Mouse (Mus musculus): Measurements from ENCODE around the gene Capn3. TPM values are rescaled to one million over a fixed set of nuclear protein-coding genes. Genes with fewer than 3 reads are reported as not detected.

The Capn3 gene
- 10 to 100 TPM in 2 of 3 experiments, 1 to 10 TPM in 1; 2.8 to 42.7 (median 37.9) TPM for polyA plus RNA-seq (2017; shearing (Covaris generic))

GRCm38 (mm10) chr2:120455719-120456118, at the start of gene Capn3:
Gene Capn3 (plus strand): TSS chr2:120456019.
- ATAC-seq: no peak

- ATAC-seq: no peak
Measured at GRCm38 (mm10) chr2:120411096-120411628, 44.7 kb upstream of the Capn3 start.

- no peak for ATAC-seq
Measured at GRCm38 (mm10) chr2:120414113-120414512, 41.7 kb upstream of the Capn3 start.

- ATAC-seq: no peak
Measured at GRCm38 (mm10) chr2:120414738-120415414, 40.9 kb upstream of the Capn3 start.

GRCm38 (mm10) chr2:120424386-120424785, 31.4 kb upstream of the Capn3 start:
- no peak for ATAC-seq

- ATAC-seq: no peak
Measured at GRCm38 (mm10) chr2:120444486-120444885, 11.3 kb upstream of the Capn3 start.

- ATAC-seq: no peak
Measured at GRCm38 (mm10) chr2:120446373-120446772, 9.4 kb upstream of the Capn3 start.

DNA sequence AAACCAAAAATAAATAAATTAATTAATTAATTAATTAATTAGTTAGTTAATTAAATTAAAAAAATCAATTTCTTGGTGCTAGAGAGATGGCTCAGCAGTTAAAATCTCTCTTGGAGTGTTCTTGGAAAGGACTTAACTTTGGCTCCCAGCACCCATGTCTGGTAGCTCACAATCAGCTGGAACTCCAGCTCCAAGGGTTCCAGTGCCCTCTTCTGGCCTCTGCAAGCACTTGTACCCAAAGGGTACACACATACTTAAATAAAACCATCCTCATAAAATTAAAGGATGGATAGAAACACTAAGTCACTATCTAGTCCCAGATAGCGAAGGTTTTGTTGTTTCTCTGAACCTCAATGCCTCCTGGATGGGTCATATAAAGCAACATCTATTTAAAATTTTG, 8.5 kb upstream of the Capn3 start:
- no peak for ATAC-seq

- ATAC-seq: no peak
Measured at GRCm38 (mm10) chr2:120450724-120451123, 5.1 kb upstream of the Capn3 start.

GRCm38 (mm10) chr2:120452600-120452999, 3.2 kb upstream of the Capn3 start:
- no peak for ATAC-seq

DNA sequence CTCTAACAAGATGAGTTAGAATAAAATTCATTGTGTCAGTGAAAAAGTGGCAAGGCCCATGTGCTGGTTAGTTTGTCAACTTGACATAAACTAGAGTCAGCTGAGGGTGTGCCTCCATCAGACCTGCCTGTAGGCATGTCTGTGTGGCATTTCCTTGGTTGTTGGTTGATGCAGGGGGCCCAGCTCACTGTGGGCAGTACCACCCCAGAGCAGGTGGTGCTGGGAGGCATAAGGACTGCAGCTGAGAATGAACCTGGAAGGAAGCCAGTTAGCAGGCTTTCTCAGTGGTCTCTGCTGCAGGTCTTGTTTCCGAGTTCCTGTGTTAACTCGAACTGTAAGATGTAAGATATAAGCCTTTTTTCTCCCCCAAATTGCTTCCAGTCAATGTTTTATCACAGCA, 832 bp upstream of the Capn3 start:
- no peak for ATAC-seq

- no peak for ATAC-seq
Measured at GRCm38 (mm10) chr2:120460216-120460615, 4.4 kb downstream of the Capn3 start.

DNA sequence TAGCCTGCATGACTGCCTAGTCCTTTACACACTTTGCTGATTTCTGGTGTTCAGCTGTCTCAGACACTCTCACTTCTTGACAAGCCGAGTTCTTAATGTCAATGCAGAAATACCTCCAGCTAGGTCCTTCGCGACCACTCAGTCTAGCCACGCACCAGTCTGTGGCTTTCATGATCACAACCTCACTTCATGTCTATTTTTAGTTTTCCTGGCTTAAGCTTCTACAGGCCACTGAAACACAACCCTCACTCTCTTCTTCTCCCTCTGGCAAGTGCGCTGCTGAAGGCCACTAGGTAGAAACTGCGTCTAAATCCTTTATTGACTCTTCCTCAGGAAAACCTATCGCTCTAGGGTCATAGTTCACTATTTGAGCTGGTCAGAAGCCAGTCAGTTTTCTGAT, 7.5 kb downstream of the Capn3 start:
- no peak for ATAC-seq

GRCm38 (mm10) chr2:120464091-120464490, 8.3 kb downstream of the Capn3 start:
- ATAC-seq: no peak

GRCm38 (mm10) chr2:120464732-120465396, 9.0 kb downstream of the Capn3 start:
- ATAC-seq: no peak

DNA sequence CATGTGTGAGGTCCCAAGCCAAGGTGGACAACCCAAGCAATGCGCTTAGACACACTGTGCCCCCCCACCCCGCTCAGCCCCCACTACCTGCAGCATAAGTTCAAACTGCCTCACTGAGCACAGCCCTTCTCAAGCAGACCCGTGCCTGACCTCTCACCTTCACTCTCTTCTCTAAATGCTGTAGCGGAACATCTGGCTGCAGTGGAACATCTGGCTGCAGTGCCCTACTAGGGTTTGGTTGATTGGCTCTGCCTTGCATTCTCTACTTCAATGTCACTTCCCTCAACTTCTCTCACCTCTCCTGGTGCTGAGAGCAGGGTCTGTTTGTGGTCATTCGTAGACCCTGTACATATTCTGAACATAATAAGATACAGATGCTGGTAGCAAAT, 9.6 kb downstream of the Capn3 start:
- ATAC-seq: no peak

- no peak for ATAC-seq
Measured at GRCm38 (mm10) chr2:120468011-120468410, 12.2 kb downstream of the Capn3 start.

DNA sequence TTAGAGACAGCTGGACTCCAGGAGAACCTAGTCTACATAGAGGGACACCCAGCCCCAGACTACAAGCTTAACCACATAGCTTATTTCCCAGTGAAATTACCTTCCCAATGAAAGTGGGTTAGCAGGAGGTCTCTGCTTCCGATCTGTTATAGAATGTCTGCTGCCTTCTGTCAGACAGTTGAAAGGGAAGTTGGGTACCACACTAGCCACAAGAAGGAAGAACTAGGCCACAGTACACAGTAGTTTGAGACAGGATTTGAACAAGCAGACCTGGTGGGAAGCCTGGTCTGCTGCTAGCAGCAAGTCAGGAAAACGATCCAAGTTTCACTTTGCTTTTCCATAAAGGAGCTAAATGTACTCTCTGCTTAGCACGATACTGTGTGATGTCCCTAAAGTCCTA, 13.4 kb downstream of the Capn3 start:
- no peak for ATAC-seq

DNA sequence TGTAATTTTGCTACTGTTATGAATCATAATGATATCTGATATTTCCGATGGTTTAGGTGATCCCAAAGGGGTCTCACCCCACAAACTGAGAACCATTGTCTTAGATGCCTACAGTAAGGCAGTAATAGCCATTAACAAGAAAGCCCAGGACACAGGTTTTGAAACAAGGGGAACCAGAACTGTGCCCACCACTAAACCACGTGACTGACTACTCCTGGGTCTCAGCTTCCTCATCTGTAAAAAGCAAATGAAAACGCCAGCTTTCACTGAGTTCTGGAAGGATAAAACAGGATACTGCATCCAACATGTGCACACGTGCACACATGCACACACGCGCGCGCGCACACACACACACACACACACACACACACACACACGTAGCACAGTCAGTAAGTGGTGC, 13.9 kb downstream of the Capn3 start:
- ATAC-seq: no peak

GRCm38 (mm10) chr2:120470856-120471255, 15.0 kb downstream of the Capn3 start:
- no peak for ATAC-seq

- no peak for ATAC-seq
Measured at GRCm38 (mm10) chr2:120476277-120477087, 20.7 kb downstream of the Capn3 start.

DNA sequence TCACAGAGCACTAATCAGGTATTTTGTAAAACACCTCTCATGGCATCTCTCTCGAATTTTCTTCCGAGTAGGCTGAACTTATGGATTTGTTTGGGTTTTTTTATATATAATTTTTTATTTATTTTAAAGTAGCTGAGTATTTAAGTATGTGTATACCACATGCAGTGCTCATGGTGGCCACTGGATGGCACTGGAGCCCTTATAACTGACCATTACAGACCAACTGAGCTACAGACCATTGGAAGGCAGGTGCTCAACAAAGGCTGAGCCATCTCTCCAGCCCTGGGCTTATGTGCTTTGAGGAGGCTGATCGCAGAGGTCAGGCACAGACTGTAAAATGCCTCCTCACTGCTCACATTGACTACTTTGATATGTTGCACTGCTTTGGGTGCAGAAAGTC, 22.8 kb downstream of the Capn3 start:
- peak; percentile 61 for ATAC-seq

DNA sequence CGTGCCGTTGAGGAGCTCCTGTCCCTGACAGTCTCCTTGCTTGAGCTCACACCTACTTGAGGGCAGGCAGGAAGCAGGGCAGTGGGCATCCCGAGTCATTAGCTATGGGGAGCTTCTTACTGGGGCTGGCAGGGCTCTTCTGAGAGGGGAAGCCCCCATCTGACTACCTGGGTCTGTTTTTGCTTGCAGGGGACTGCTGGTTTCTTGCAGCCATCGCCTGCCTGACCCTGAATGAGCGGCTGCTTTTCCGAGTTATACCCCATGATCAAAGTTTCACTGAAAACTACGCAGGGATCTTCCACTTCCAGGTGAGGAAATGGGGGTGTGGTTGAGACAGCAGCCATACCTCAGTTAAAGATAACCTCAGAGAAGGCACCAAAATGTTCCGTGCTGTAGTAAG, 26.1 kb downstream of the Capn3 start:
- ATAC-seq: peak; percentile 39

Data from inflammation-experienced regulatory T-cells, adult 6 months (primary cell).